Mouse (Mus musculus) midbrain, embryonic 14.5 days (tissue): Measurements from ENCODE around the gene Tekt5. TPM values are rescaled to one million over a fixed set of nuclear protein-coding genes. Genes with fewer than 3 reads are reported as not detected.
A peak's percentile ranks its signal among the peaks of the same experiment; 100 is the strongest.

Experiments used
- ATAC-seq: fragments of 200-750 bp; cut with Nextera tagmentation; 2 replicates; pipeline ENCODE4 v1.8.0; 2017; ENCODE audit warnings: moderate number of reproducible peaks, moderate library complexity; ENCODE audit not compliant: low FRiP score, low TSS enrichment
- DNase-seq: peaks from one replicate; pipeline ENCODE4 v3.0.0-alpha.2; 2015
- H3K27ac ChIP-seq: fragments of 300-500 bp; sonication (generic); replicated peaks from 2 replicates; pipeline ENCODE4 v1.5.1; 2014; ENCODE audit warnings: mild to moderate bottlenecking, low read depth, low read length, moderate library complexity
- H3K27me3 ChIP-seq: fragments of 300-500 bp; sonication (generic); 2 replicates; pipeline ENCODE4 v1.6.1; 2014; ENCODE audit warnings: low read length, control low read depth, mixed read lengths; ENCODE audit not compliant: control insufficient read depth, insufficient read depth
- H3K36me3 ChIP-seq: fragments of 300-500 bp; sonication (generic); 2 replicates; pipeline ENCODE4 v1.6.1; 2014; ENCODE audit warnings: low read length, control low read depth; ENCODE audit not compliant: control insufficient read depth, insufficient read depth
- H3K4me1 ChIP-seq: fragments of 300-500 bp; sonication (generic); 2 replicates; pipeline ENCODE4 v1.6.1; 2014; ENCODE audit warnings: mild to moderate bottlenecking, antibody characterized with exemption, low read length, control low read depth; ENCODE audit not compliant: control insufficient read depth, insufficient read depth
- H3K4me2 ChIP-seq: fragments of 300-500 bp; sonication (generic); 2 replicates; pipeline ENCODE4 v1.6.1; 2014; ENCODE audit warnings: mild to moderate bottlenecking, low read length, moderate library complexity
- H3K4me3 ChIP-seq: fragments of 300-500 bp; sonication (generic); replicated peaks from 2 replicates; pipeline ENCODE4 v1.5.1; 2014; ENCODE audit warnings: low read depth, low read length
- H3K9ac ChIP-seq: fragments of 300-500 bp; sonication (generic); replicated peaks from 2 replicates; pipeline ENCODE4 v1.6.1; 2014; ENCODE audit warnings: mild to moderate bottlenecking, low read length, moderate library complexity
- H3K9me3 ChIP-seq: fragments of 300-500 bp; sonication (generic); 2 replicates; pipeline ENCODE4 v1.6.1; 2016; ENCODE audit warnings: low read length, control low read depth, mixed read lengths; ENCODE audit not compliant: control insufficient read depth
- WGBS: fragments of 180-500 bp; shearing (Covaris S2); extraction: QIAGEN DNeasy Blood & Tissue Kit; methylation state at CpG from one replicate; pipeline ENCODE4 v1.1.7; 2014; 5-methylcytosine and 5-hydroxymethylcytosine counted together
- polyA plus RNA-seq: library from polyadenylated mRNA; unstranded; fragments of >200 nt; fragmentation: Nextera tagmentation; extraction: Ambion mirVana; gene quantifications from 2 replicates; pipeline ENCODE4 v1.2.1, GENCODE M21; 2014

The Tekt5 gene
- polyA plus RNA-seq, 1 experiment from 2014 or later = 7.2 TPM

DNA sequence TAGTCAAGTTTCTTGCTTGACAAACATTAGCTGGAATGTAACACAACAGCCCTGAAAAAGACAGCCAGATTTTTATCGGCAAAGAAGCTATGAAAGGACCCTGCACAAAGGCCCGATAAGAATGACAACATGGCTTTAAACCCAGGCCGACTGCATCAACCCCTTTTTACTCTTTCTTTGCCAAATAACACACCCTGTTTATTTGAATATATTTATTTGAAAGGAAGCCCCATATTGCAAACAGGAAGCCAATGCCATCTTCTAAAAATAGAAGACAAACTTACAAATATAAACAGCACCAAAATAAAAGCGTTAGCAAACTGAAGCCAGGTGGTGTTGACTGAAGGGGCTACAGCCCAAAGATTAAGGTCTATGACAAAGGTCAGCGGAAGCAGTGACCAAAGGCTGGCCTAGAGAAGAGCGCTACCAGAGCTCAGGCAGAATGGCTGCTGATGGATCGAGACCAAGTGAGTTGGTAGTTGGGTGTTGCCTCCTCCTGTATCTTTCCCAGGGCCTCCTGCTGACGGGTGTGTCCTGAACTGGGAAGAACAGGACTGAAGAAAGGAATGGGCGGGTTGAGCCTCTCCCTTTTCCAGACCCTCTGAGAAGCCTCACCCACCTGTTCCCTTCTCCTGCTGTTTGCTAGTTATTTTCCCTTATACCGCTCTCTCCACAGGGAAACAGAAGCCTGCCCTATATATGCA lies 78.6 kb downstream of the Tekt5 start:
- Histone ChIP-seq H3K4me3 (no peak overlapping the region), H3K36me3 (no peaks in the 10 kb centered on the region), H3K9me3 (no peaks in the 10 kb centered on the region), H3K27me3 (peaks cover 12% of the 10 kb centered on the region), H3K4me2 (no peak overlapping the region), H3K27ac (no peak overlapping the region), H3K9ac (no peak overlapping the region), H3K4me1 (peaks cover 7% of the 10 kb centered on the region; the same call in 1 of the 2 replicates)
- no peak for ATAC-seq
- WGBS = 81% methylated on average over 10 of the region's 10 CpGs
- no peak for DNase-seq

DNA sequence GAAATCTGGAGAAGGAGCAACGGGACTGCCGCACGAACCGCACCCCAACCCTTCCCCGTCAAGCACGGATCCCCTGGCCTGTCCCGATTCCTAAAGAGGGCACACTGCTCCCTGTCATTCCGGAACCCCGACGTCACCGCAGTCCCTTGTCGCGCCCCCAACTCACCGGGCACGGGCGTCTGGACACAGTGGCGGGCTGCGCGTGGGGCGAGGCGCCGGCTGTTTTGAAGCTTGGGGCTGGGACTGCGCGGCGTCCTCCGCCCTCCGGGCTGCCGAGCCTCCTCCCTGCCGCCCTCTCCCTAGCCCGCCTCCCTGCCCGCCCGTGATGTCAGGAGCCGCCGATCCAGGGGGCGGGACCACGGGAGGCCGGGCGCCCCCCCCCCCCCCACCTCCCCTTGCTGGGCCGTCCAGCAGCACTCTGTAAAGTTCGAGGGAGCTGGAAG lies 81.6 kb downstream of the Tekt5 start, which contains the start of gene Emp2:
Emp2 (minus strand) TSS at position 323 of the 443 bp plus-strand sequence.
- DNase-seq (peak; percentile 54), ATAC-seq (peak; percentile 63)
- Histone ChIP-seq H3K27ac (no peak within 1 kb of the TSS), H3K9ac (peak within 1 kb of the TSS; percentile 43; the same call in 1 of the 2 replicates), H3K27me3 (peaks cover 12% of the 10 kb centered on the region), H3K4me1 (peaks cover 7% of the 10 kb centered on the region; the same call in 1 of the 2 replicates), H3K9me3 (no peaks in the 10 kb centered on the region), H3K4me2 (peak within 1 kb of the TSS; percentile 78), H3K36me3 (no peaks in the 10 kb centered on the region), H3K4me3 (peak within 1 kb of the TSS; percentile 41)
- WGBS = 0% methylated on average over 39 of the region's 40 CpGs

DNA sequence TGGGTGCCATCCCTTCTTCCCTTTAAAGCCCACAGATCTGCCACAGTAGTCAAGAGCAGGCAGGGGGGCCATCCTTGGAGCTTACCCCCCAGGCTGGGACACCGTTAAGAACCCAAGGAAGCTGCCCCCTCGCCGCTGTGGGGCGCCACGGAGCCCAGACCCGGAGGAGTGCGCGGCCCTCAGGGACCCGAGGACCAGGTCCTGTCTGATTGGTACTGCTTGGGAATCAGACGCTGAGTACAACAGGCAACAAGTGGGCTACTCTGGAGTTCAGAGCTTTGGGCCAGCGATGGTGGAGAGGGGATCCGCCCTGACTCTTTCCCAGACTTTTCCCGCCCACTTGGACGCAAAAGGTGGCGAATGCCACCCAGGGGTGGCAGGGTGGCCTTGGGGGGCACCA lies 82.1 kb downstream of the Tekt5 start:
- peak; percentile 24 for DNase-seq
- H3K9ac ChIP-seq = peak overlapping the region; percentile 43; the same call in 1 of the 2 replicates
- ATAC-seq = peak; percentile 27; the same call in 1 of the 2 replicates
- H3K27ac ChIP-seq = no peak overlapping the region
- H3K27me3 ChIP-seq = peaks cover 12% of the 10 kb centered on the region
- no peaks in the 10 kb centered on the region for H3K9me3 ChIP-seq
- H3K4me2 ChIP-seq = peak overlapping the region; percentile 78
- H3K4me3 ChIP-seq = peak overlapping the region; percentile 41
- 4% methylated on average over 15 of the region's 15 CpGs for WGBS
- H3K36me3 ChIP-seq = no peaks in the 10 kb centered on the region
- peaks cover 7% of the 10 kb centered on the region; the same call in 1 of the 2 replicates for H3K4me1 ChIP-seq

- Histone ChIP-seq H3K4me3 (no peak overlapping the region), H3K27me3 (peaks cover 12% of the 10 kb centered on the region), H3K36me3 (no peaks in the 10 kb centered on the region), H3K4me2 (no peak overlapping the region), H3K27ac (no peak overlapping the region), H3K4me1 (peaks cover 7% of the 10 kb centered on the region; the same call in 1 of the 2 replicates), H3K9me3 (no peaks in the 10 kb centered on the region), H3K9ac (no peak overlapping the region)
- WGBS = 88% methylated on average over 4 of the region's 4 CpGs
- DNase-seq = no peak
- ATAC-seq = no peak
Observed at GRCm38 (mm10) chr16:10311989-10312388, 83.3 kb downstream of the Tekt5 start.

GRCm38 (mm10) chr16:10311086-10311485 lies 84.2 kb downstream of the Tekt5 start:
- H3K4me2 ChIP-seq = no peak overlapping the region
- no peak for ATAC-seq
- 68% methylated on average over 3 of the region's 3 CpGs for WGBS

GRCm38 (mm10) chr16:10310507-10310906 lies 84.8 kb downstream of the Tekt5 start:
- ATAC-seq (no peak), DNase-seq (no peak)
- no peaks in the 10 kb centered on the region for H3K36me3 ChIP-seq
- H3K27me3 ChIP-seq = peaks cover 12% of the 10 kb centered on the region
- no peak overlapping the region for H3K4me2 ChIP-seq
- no peak overlapping the region for H3K27ac ChIP-seq
- WGBS = 90% methylated on average over 5 of the region's 5 CpGs
- H3K4me3 ChIP-seq = no peak overlapping the region
- H3K4me1 ChIP-seq = peaks cover 7% of the 10 kb centered on the region; the same call in 1 of the 2 replicates
- no peaks in the 10 kb centered on the region for H3K9me3 ChIP-seq
- H3K9ac ChIP-seq = no peak overlapping the region

More at GRCm38 (mm10) chr16:10311086-10311485, 84.2 kb downstream of the Tekt5 start:
- H3K4me1 ChIP-seq = peaks cover 7% of the 10 kb centered on the region; the same call in 1 of the 2 replicates
- no peak overlapping the region for H3K27ac ChIP-seq
- no peak overlapping the region for H3K9ac ChIP-seq
- no peaks in the 10 kb centered on the region for H3K9me3 ChIP-seq
- no peak for DNase-seq
- no peaks in the 10 kb centered on the region for H3K36me3 ChIP-seq
- H3K4me3 ChIP-seq = no peak overlapping the region
- H3K27me3 ChIP-seq = peaks cover 12% of the 10 kb centered on the region

Other genes with a start within 250 kb of the Tekt5 start
- 0.29 TPM in 1 of 2 replicates, not detected in the other for gene Rpl39l, start 225.3 kb downstream of the Tekt5 start, polyA plus RNA-seq
- 0.11 TPM in 1 of 2 replicates, not detected in the other for gene Atf7ip2, start 202.8 kb downstream of the Tekt5 start, polyA plus RNA-seq
- 7.1 and 7.4 TPM in 2 replicates for gene Emp2, start 81.5 kb downstream of the Tekt5 start, polyA plus RNA-seq
- 47.3 and 49.0 TPM in 2 replicates for gene Nubp1, start 16.5 kb upstream of the Tekt5 start, polyA plus RNA-seq
- gene Tvp23a, start 51.9 kb upstream of the Tekt5 start, polyA plus RNA-seq = 39.1 and 45.2 TPM in 2 replicates
- gene Ciita, start 84.6 kb upstream of the Tekt5 start, polyA plus RNA-seq = 0.57 and 0.58 TPM in 2 replicates
- gene Dexi, start 147.6 kb upstream of the Tekt5 start, polyA plus RNA-seq = 21.8 and 25.3 TPM in 2 replicates
- gene Clec16a, start 149.8 kb upstream of the Tekt5 start, polyA plus RNA-seq = 78.4 and 79.3 TPM in 2 replicates